Mouse (Mus musculus): Measurements from ENCODE around the gene Coro2b.

Gene Coro2b

DNA sequence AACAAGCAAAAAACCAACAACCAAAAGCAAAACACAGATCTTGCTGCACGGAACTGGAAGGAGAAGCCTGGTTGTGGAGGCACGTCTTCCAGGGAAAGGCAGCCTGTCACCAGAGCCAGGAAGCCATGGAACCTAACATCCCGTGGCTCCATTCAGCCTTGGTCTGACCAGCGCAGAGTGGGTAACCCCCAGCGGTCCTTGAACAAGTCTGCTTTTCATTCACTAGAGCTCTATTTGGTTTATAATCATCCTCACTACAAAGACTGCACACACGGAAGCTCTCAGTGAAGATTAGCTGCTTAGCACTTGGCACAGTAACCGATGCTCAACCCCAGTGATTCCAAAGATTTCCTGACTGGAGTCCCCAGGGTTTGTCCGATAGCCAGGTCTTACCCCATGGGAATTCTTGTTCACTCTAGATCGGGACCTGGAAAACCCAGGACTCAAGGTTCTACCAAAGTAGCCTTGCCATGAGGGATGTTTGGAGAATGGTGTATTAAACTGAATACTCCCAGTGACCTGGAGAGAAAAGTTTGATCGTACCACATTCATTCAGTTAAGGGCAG, 154.2 kb downstream of the Coro2b start:
- DNase-seq = no peak

DNA sequence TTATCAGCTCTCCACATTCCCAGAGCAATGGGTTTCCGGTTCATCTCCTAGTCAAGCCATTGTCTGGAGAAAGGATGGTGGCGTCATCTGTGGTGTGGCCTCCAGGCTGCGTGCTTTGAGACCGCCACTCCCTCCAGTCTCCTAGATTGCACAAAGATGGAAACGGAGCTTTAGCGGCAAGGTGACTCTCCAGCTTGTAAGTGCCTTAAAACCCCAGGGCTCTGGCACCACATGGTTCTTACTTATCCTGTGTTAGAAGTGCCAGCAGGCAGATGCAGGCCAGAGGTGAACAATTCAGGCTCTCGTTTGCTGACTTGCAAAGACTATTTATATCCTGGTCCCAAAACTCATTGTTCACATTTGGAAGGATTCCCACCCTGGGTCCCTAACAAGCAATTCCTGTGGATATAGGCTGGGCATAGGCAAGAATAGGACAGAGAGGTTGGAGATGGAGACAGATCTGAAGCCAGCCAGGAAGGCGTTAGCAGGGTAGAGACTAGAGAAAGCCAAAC, 155.4 kb downstream of the Coro2b start:
- no peak for DNase-seq

DNA sequence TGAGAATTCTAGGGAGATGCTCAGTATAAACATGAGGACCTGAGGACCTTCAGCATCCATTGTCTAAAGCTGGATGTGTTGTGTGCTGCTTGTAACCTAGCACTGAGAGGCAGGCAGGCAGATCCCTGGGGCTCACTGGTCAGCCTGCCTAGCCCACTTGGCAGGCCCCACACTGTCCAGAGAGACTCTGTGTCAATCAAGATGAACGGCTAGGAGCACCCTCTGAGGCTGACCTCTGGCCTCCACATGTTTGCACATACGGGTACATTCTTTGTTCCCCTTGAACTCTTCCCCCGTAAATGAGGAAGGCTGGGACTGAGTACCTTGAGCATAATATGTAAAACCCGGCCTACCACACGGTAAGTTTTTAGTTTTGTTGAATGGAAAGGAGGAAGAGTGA, 156.5 kb downstream of the Coro2b start:
- DNase-seq = no peak

DNA sequence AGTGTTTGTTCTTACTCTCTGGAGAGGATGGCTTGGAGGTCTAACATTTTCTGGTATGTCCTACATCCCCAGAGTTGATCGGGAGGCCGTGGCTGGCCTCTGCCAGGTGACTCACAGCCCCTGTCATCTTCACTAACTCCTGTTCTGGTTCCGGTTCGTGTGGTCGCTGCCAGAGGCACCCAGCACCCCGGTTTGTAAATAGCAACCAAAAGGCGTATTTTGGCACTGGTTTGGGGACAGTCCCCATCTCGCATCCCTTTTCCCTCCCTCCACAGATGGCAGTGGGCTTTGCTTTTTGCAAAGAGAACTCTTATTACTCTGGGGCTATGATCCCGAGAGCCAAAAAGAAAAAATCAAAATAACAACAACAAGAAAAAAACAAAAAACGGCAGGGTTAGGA, 158.9 kb downstream of the Coro2b start:
- no peak for DNase-seq

DNA sequence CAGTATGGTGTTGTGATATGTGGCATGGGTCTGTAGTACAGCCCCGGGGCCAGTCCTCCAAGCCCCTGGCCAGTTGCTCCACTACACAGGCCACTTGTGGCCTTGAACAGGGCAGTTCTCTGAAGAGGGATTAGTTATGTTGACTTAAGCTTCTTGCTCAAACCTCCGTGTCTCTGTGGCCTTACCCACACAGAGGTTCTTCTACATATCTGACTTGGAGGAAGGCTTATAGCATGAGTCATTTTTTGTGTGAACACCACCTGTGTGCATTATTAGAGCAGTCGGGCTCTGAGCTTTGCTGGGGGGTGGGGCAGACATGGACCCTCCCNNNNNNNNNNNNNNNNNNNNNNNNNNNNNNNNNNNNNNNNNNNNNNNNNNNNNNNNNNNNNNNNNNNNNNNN, 162.6 kb downstream of the Coro2b start:
- no peak for DNase-seq

DNA sequence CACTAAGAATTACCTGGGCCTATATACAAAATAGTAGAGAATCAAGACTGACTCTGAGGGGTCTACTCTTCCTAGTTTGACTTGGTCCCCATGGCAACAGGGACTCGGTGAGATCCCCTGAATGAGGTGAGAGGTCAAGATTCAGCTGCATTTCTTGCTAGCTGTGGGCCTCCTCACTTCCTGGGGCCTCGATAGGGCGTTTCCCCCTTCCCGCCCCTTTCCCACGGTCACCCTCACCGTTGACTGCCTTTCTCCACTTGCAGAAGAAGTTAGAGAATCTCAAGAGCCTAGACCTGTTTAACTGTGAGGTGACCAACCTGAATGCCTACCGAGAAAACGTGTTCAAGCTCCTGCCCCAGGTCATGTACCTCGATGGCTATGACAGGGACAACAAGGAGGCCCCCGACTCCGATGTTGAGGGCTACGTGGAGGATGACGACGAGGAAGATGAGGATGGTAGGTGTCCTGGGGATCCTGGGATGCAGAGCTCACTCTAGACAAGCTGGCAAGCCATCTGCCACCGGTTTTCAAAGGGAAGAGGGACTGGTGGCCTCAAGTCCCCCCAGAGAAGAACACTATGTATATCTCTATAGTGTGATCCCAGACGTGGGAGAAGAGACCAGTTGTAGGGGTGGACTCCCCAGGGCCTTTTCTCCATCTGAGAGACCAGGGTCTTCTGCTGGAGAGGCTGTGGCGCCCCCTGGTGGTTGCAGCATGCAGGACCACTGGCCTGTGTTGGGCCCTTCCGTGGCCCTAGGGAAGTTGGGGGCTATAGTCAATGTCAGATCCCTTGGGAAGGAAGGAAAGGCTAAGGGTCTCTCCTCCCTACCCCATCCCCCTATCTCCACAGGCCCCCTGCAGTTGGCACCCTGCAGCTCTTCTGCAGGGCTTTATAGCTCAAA, 163.4 kb downstream of the Coro2b start:
- no peak for DNase-seq

DNA sequence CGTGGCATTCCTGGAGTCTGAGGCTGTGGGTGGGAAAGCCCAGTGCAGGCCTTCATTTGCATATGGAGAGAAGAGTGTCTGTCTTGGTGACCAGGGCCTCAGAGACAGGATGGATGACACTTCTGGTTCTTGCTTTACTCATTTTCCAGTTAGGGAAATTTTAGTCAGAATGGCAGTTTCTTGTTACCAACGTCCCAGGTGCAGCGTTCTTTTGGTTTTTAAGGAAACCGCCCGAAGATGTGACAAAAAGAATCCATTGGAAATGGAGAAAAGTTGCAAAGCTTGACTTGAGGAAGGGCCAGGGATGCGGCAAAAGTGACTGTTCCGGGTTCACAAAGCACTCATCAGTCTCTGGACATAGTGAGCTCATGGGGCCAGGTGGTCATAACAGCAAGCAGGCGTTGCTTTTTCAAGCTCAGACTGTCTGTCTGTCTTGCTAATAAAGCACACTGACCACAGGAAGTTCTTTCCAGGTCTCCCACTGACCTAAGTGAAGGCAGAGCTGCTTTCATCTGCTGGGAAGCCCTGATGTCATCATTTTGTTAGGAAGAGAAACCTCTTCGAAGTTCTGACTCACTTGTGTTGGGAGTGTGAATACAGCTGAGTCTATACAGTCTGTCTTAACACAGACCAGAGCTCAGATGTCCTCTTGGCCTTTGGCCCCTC, 164.2 kb downstream of the Coro2b start:
- no peak for DNase-seq

DNA sequence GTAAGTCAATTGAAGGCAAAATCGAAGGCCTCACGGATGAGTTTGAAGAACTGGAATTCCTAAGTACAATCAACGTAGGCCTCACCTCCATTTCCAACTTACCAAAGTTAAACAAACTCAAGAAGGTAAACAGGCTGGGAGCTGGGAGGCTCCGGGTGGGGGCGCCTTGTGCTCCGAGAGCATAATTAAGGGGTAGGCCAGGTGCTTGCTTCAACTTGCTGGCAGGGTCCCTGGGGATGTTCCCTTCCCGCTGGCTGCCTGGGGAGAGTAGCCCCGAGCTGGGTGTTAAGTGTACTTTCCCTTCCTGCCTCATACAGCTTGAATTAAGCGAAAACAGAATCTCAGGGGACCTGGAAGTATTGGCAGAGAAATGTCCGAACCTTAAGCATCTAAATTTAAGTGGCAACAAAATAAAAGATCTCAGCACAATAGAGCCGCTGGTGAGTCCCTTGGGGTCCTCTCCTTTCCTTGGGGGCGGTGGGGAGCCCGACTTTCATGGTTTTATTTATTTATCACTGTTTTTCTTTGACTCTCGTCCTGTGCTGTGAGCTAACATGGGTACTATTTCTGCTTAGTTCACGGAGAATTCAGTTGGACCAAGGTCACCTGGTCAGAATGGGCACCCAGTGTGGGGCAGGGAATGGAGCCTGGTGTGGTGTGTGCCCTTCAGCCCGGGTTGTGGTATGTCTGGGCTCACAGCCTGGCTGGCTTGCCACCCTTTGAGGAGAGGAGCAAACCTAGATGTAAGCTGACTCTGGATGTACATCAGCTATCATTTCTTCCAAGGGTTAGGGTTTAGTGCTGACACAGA, 164.9 kb downstream of the Coro2b start:
- DNase-seq = no peak

DNA sequence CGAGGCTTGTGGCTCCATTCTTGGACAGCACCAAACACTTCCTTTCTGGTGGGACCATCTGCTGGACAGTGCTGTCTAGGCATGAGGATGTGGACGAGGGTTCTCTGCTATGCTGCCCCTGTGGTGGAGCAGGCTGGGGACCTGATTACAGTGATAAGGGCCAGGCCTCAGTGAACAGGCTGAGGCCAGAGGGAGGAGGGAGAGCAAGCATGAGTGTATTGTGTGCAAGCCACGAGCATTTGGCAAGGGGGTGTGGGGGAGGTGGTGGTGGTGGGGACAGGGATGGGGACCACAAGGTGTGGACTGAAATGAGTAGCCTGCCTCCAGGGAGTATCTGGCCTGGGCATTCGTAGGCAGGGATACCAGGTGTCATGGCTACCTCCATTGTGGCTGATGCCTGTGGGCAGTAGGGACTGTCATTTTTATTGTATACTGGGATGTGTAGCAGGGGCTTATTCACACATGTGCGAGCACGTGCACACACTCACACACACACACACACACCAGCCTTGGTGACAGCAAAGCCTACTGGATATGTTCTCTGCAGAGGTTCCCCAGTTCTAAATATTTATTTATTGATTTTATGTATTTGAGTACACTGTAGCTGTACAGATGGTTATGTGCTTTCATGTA, 166.1 kb downstream of the Coro2b start:
- DNase-seq = no peak

DNA sequence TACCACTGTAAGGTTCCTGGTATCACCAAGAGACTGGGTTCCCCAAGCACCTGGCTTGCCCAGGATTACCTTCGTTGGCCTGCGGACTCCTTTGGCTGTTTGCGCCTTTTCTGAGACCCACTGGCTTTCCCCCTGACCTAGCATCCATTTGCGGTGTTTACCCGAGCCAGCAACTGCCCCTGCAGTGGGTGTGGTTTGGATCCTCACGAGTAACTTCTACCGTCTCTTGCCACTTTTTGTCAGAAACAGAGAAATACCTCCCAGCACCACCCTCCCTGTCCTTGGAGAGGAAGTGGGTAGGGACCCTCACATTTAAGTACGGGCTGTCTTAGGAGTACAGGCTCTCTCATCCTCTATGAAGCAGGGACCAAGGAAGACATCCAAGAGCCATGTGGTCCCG, 166.7 kb downstream of the Coro2b start:
- no peak for DNase-seq

Measured in kidney, adult 11 months (tissue).